Mouse (Mus musculus) G1E (cell line): ENCODE results near the gene Cfap65.

ENCODE experiments used
- CTCF ChIP-seq: IDR thresholded peaks from 2 replicates; pipeline ENCODE4 v1.5.1; 2012; ENCODE audit warnings: low read depth, low read length, inconsistent platforms, mixed read lengths
- TAL1 ChIP-seq: conservative IDR thresholded peaks from 2 replicates; pipeline ENCODE4 v1.6.1; 2012; ENCODE audit warnings: low read depth, low read length, inconsistent platforms, mixed read lengths

DNA sequence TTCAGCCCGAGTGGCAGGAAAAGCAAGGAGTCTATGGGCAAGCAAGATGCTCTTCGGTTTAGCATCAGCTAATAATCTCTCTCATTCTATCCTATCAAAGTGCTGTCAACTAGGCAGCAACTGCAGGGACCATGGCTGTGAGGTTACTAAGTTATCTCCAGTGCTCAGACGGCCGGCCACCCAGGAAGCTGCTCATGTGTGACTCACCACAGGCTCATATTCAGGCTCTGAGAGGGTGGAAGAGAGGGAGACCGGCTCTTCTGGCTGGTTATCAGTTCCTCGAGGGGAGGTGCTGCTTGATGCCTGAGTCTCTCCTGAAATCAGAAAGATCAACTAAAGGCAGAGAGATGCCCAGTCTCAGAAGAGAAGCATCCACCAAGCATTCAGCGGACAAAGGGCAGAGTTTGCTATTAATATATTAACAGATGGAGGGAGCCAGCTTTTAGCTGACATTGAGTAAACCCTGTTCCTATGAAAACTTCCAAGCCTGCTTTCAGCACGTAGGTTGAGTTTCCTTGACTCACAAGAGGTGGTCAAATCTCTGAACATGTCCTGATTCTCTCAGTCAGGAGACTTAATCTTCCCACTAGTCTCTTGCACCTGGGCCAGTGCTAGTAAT lies 32.7 kb upstream of the Cfap65 start:
- no peak for TF ChIP-seq TAL1
- no peak for TF ChIP-seq CTCF
